Mouse (Mus musculus): Measurements from ENCODE around the gene Ogdh.

- no peak for TF ChIP-seq TAL1 (IDR thresholded peaks at IDR 0.05; ENCODE audit: low read length)
- no peak for TF ChIP-seq POLR2A (IDR thresholded peaks at IDR 0.05; ENCODE audit: control insufficient read depth in 1 of 2, insufficient read depth in 1 of 2, low read depth in 1 of 2, low read length in 2 of 2, poor library complexity in 1 of 2)
- no peak for TF ChIP-seq POLR2AphosphoS2 (IDR thresholded peaks at IDR 0.05; ENCODE audit: low read length)
- no peak for TF ChIP-seq CTCF (IDR thresholded peaks at IDR 0.05 in 2 of 3, conservative IDR thresholded peaks at IDR 0.05 in 1 of 3; ENCODE audit: control insufficient read depth in 1 of 3, insufficient read depth in 1 of 3, low read depth in 2 of 3, low read length in 3 of 3, poor library complexity in 1 of 3, severe bottlenecking in 1 of 3)
- TF ChIP-seq MAX (IDR thresholded peaks at IDR 0.05; ENCODE audit: low read length): no peak
- TF ChIP-seq KAT2A (conservative IDR thresholded peaks at IDR 0.05; ENCODE audit: low read depth, low read length): no peak
- TF ChIP-seq TBP (IDR thresholded peaks at IDR 0.05; ENCODE audit: low read depth, low read length): no peak
- no peak for TF ChIP-seq RAD21 (IDR thresholded peaks at IDR 0.05; ENCODE audit: low read depth, low read length)
- no peak for TF ChIP-seq HCFC1 (IDR thresholded peaks at IDR 0.05; ENCODE audit: low read depth, low read length)
- TF ChIP-seq ELF1 (IDR thresholded peaks at IDR 0.05; ENCODE audit: low read depth, low read length): no peak
- TF ChIP-seq NRF1 (IDR thresholded peaks at IDR 0.05; ENCODE audit: insufficient read depth, low read depth, low read length, poor library complexity, severe bottlenecking): no peak
Measured at GRCm38 (mm10) chr11:6290883-6291282, 550 bp upstream of the Ogdh start.
